Mouse (Mus musculus): Measurements from ENCODE around the gene Adam4.
"Not testable (repeated sequence)": the region's sequence is repeated elsewhere in the genome, so short reads cannot be mapped to it uniquely, and the experiment has no call there.

Gene Adam4

DNA sequence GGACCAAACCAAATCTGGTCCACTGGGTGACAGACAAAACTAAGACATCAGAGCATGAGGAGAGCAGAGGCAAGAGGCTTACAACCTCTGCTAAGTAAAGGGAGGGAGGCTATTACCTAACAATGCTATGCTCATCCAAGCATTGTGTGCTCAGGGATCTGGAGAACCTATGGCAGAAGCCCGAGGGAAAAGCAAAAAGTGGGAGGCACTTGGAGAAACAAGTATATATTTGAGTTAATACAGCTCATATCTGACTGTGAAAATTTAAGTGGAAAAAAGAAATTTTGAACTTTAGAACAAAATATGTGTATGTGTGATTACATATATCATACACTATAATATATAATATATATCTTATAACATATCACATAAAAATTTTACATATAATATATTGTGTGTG is at the start of gene Adam4:
Gene Adam4 (minus strand): TSS at position 101 of the 400 bp plus-strand sequence.
- in situ Hi-C loops (cut with MboI; ENCODE audit: unreplicated experiment in 2 of 2), result loop anchor here in 1 of 2 experiments (25.0 kb wide), 1 partner anchor 660 kb away; the partner anchor contains the start of gene Ccdc177

DNA sequence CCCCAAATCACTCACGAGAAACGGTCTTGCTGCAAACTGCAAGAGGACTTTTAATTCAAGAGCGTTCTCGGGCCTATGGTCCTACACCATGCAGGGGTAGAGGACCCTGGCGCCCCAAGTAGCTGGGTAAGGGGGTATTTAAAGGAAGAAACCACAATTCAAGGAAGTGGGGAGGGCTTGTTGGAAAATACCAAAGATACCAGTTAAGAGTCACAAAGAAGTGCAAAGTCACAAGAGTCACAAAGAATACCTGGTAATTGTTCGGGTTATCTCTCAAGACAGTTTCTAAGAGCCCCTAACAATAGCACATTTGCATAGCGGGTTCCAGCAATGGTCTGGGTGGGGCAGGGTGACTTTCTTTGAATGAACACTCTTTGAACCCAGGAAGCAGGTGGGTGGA is 37.3 kb upstream of the Adam4 start:
- in situ Hi-C loops (cut with MboI; ENCODE audit: unreplicated experiment in 2 of 2), result not testable (repeated sequence)

DNA sequence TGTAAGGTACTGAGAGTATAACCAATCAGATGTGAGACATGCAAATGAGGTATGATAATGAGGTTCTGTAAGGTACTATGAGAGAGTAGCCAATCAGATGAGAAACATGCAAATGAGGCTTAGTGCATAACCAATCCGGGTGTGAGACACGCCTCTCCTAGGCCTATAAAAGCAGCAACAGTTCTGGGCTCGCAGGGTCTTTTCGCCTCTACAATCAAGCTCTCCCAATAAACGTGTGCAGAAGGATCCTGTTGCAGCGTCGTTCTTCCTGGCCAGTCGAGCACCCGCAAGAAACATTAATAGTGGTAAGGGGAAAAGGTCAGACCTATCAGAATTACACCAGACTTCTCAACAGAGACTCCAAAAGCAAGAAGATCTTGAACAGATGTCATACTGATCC is 17.2 kb upstream of the Adam4 start:
- in situ Hi-C loops (cut with MboI; ENCODE audit: unreplicated experiment in 2 of 2), result not testable (repeated sequence)

DNA sequence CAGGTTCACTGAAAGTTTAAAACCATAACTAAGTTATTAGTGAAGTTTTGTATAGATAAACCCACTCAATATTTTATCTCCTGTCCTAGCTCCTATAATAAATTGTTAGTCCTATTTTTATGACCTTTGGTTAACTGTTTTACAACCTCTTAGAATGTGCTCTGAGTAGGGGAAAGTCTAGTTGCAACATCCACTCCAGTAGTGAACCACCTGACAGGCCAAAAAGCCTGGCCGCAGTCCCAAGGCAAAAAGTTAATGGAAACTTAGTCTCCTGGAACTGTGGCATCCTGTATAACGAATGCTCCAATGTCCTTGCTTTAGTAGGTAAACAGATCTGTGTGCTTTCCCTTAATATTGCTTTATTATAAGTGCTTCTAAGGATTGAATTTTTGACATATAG is 13.0 kb upstream of the Adam4 start:
- in situ Hi-C loops (cut with MboI; ENCODE audit: unreplicated experiment in 2 of 2), result not testable (repeated sequence)

DNA sequence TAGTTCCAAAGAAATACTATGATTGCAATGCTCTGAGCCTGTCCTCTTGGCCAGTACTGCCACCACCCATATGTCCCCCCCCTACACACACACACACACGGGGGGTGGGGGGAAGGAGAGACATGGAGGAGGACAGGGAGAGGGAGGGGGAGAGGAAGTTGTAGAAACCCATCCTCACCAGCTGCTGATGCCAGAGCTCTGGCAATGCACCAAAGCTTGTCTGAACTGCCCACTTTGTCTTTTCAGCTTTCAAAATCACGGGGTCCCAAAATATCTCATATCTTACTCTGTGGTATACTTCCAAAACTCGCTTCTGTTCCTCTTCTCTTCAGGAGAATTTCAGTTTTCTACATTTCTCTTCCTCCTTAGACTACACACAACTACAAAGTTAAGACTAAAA is 8.5 kb downstream of the Adam4 start:
- in situ Hi-C loops (cut with MboI; ENCODE audit: unreplicated experiment in 2 of 2), result loop anchor here in 1 of 2 experiments (25.0 kb wide), 1 partner anchor 651 kb away; the partner anchor contains the start of gene Ccdc177

DNA sequence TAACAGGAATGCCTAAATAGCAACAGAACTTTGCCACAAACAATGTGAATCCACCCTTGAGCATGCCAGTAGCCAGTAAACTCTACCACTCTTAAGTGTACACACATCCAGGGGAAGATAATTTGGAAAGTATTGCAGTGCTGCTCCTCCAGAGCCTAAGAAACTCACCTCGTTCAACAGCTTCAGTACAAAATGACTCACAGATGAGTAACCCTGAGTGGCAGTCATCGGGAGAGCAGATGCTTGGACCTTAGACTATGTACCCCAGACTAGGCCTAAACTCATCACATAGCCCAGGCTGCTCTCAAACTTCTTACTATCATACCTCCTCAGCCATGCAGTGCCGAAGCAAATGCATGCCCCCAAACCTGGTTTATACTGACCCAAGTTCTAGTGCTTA is 12.8 kb downstream of the Adam4 start:
- in situ Hi-C loops (cut with MboI; ENCODE audit: unreplicated experiment in 2 of 2), result loop anchor here (10.0 to 25.0 kb wide), 2 partner anchors 224 to 647 kb away; partner anchors contain the start of gene Ccdc177 (in 1 of the 2)

DNA sequence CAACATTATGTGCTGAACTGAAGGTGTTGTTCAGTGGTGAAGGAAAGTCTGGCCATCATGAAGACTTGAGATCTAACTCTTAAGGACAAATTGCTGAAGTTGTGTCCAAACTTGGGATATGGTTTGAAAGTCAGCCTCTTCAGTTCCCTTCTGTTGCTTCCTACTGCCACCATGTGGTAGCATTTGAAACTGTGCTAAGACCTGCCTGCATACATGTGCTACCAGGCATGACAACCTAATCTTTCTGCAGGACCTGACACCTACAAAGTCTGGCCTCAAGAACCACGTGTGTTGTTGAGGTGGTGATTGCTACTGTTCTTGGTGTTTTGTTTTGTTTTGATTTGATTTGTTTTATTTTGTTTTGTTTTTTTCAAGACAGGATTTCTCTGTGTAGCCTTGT is 19.6 kb downstream of the Adam4 start:
- in situ Hi-C loops (cut with MboI; ENCODE audit: unreplicated experiment in 2 of 2), result loop anchor here (5.0 to 25.0 kb wide), 4 partner anchors 217 to 640 kb away; partner anchors contain the start of gene Ccdc177 (in 1 of the 2)

DNA sequence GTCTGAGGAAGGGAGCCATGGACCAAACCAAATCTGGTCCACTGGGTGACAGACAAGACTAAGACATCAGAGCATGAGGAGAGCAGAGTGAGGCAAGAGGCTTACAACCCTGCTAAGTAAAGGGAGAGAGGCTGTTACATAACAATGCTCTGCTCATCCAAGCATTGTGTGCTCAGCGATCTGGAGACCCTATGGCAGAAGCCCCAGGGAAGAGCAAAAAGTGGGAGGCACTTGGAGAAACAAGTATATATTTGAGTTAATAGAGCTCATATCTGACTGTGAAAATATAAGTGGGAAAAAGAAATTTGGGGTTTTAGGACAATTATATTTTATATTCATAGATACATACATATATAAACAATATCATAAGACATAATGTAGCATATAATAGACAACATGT is 42.4 kb downstream of the Adam4 start, which contains the start of gene Gm4787:
Gene Gm4787 (minus strand): TSS at position 101 of the 400 bp plus-strand sequence.
- in situ Hi-C loops (cut with MboI; ENCODE audit: unreplicated experiment in 2 of 2), result not testable (repeated sequence)

Measured in v-Abl transformed pro-B cells (cell line).